Mouse (Mus musculus): Measurements from ENCODE around the gene Ppm1k. TPM values are rescaled to one million over a fixed set of nuclear protein-coding genes. Genes with fewer than 3 reads are reported as not detected.
"Not testable (repeated sequence)": the region's sequence is repeated elsewhere in the genome, so short reads cannot be mapped to it uniquely, and the experiment has no call there.

Ppm1k gene
- 10 to 100 TPM in 1 of 2 experiments, 1 to 10 TPM in 1; 8.9 to 12.1 TPM for total RNA-seq (2021)
- long read RNA-seq, experiment 1, full-length matches to known transcripts, result 1 of 1 reads
- long read RNA-seq, experiment 1, partial matches to known transcripts, result 0 of 1 reads
- long read RNA-seq, experiment 1, other reads (novel, unspliced or antisense), result 0 of 1 reads
- long read RNA-seq, experiment 2, full-length matches to known transcripts, result 2 of 4 reads
- long read RNA-seq, experiment 2, partial matches to known transcripts, result 1 of 4 reads
- long read RNA-seq, experiment 2, other reads (novel, unspliced or antisense), result 1 of 4 reads

DNA sequence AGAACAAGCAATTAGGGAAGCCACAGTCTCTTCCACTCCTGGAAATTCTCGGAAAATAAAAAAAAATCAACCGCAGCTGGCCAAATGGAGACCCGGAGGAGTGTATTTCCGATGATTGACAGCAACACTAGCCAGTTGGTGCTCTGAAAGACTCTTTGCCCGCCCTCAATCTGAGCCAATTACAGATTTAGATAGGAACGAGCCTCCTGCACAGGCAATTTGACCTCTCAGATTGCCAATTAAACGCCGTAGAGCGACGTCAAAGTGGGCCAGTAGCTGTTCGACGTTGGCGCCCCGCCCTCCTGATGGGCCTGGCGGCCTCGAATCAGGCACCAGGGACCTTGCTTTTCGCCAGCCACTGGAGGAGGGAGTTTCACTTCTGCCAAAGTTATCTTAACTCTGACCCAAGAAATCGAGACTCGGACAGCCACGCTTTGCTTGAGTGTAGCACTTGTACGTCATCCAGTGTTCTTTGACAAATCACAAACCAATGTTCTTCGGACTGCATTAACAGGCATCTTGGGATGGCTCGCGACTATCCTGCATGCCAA lies at the start of gene Ppm1k:
TSS of gene Ppm1k (minus strand) at position 83 of the 551 bp plus-strand sequence.
- intact Hi-C loops (cut with DNase I; ENCODE audit: low total_unique reads), result no loop called here
- peak; percentile 99 for DNase-seq

DNA sequence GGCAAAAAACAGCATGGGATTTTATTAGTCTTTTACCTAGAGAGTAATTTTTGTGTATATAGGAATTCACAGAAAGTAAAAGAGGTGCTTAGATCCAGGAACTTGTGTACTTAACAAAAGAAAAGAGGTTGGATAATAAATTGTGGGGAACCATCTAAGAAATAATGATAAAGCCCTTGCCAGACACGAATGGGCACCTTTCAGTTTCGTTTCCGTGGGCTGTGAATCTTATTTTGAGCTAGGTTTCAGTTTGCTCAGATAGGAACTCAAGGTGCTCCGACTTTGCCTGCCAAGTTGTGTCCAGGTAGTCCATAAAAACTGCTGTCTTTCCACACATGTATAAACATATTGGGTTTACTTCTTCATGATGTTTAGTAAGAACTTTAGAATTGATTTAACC lies 47.1 kb upstream of the Ppm1k start:
- intact Hi-C loops (cut with DNase I; ENCODE audit: low total_unique reads), result no loop called here
- DNase-seq, result no peak

DNA sequence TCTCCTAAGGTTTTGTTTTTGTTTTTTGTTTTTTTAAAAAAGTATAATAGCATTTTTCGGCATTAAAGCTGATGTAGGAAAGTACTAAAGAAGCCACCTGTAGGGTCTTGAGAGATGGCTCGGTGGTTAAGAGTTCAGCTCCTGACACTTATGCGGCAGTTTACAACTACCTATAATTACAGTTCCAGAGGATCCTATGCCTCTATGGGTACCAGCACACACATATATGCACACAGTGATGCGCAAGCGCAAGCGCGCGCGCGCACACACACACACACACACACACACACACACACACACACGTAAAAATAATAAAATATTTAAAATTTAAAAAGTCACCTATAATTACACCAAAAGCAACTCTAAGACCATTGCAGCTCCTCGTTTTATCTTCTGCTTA lies 46.3 kb upstream of the Ppm1k start:
- DNase-seq, result no peak
- intact Hi-C loops (cut with DNase I; ENCODE audit: low total_unique reads), result no loop called here

DNA sequence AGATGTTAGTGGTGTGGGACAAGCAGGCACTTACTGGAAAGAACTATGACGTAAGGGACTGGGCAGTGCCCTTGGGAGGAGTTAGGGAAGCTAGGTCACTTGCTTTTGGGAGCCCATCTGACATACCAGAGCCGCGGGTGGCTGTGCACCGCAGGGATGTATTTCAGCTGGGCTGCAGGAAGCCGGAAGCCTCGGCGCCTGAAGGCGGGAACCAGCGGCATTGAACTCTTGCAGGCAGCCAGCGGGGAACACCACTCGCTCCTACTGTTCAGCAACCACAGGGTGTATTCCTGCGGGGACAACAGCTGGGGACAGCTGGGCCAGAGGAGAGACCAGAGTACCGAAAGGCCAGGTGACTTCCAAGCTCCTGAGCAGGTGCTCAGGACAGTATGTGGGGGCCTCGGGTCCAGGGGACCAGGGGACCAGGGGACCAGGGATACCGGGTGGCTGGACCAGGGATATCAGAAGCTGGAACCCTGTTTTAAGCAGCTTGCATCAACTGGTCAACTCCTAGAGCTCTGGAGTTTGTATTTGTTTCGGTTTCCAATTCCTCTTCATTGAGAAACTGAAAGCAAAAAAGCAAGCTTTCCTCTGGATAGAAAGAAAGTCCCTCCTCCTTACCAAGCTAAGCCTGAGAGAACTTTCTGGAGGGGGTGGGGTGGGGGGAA lies 45.7 kb upstream of the Ppm1k start, which contains the start of gene Herc6:
TSS of gene Herc6 (plus strand) at position 120 of the 668 bp plus-strand sequence.
- intact Hi-C loops (cut with DNase I; ENCODE audit: low total_unique reads), result no loop called here

DNA sequence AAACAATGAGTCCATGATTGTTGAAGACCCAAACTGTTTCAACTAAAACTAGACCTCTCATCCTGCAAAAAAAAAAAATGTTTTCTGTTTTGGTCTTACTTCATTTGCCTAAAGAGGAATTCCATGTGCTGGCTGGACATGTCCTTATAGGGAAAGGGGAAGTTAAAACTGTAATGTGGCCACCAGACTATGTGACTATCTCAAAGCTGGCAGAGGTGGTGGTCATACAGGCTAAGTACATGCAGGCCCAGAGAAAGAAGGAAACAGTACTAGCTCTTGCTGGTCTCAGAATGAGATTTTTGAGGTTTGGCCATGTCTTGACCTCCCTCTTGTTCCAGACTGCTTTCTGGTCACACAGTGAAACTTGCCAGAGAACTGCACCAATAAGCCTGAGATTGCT lies 36.3 kb upstream of the Ppm1k start:
- intact Hi-C loops (cut with DNase I; ENCODE audit: low total_unique reads), result loop anchor here (10.0 kb wide), 1 partner anchor 757 kb away; no protein-coding TSS in a partner anchor

More for the DNA sequence above, 45.7 kb upstream of the Ppm1k start, which contains the start of gene Herc6:
- DNase-seq, result peak; percentile 59

DNA sequence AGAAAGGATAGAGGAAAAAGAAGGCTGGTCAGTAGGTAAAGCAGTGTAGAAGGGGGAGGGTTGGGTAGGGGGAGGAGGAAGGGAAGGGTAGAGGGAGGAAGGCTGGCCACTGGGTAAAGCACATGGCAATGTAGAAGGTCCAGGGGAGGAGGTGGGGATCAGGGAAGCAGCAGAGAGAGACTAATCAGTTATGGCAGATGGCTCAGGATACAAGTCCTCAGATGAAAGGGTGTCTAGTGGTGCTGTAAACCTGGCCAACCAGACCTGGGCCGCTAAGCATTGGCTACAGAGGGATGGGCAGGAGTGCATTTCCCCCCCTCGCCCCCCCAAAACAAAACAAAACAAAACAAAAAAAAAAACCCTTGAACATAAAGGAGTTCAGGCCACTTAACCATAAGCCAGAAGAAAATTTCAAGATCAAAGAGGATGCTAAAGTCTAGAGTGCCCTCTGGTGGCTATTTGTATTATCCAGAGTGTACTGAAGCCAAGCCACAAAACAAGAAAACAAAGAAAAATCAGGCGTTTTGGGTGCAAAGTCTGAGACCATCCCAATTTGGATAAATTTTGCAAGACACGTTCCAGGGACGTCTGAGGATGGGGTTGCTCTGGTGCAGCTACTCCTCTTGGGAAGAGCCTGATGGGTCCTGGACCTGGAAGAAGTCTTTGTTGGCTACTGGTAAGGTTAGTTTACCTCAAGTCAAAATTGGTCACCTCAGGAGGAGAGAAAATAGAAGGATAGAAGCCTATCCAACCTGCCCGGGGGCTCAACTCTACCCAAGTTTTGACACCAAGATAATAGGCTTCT lies 35.1 kb upstream of the Ppm1k start:
- intact Hi-C loops (cut with DNase I; ENCODE audit: low total_unique reads), result loop anchor here (10.0 kb wide), 1 partner anchor 756 kb away; no protein-coding TSS in a partner anchor
- no peak for DNase-seq

More for the DNA sequence above, 36.3 kb upstream of the Ppm1k start:
- DNase-seq, result no peak

DNA sequence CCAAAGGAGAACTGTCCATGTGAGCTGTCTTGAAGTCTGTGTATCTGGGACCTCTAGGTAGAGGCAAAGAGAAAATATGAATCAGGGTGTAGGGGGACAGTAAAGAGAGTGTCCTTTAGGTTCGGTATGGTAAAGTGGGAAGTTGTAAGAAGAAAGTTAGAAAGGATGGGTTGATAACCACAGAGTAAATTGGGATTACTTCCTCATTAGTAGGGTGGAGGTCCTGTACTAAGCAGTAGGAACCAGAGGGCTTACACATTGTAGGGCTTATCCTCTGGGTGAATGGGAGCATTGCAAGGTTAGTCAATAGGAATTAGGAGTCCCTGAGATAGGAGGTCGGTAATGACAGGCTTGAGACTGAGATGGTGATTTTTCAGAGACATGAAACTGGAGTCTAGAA lies 32.4 kb upstream of the Ppm1k start:
- no peak for DNase-seq
- intact Hi-C loops (cut with DNase I; ENCODE audit: low total_unique reads), result loop anchor here (5.0 kb wide), 1 partner anchor 135 kb away; no protein-coding TSS in a partner anchor

DNA sequence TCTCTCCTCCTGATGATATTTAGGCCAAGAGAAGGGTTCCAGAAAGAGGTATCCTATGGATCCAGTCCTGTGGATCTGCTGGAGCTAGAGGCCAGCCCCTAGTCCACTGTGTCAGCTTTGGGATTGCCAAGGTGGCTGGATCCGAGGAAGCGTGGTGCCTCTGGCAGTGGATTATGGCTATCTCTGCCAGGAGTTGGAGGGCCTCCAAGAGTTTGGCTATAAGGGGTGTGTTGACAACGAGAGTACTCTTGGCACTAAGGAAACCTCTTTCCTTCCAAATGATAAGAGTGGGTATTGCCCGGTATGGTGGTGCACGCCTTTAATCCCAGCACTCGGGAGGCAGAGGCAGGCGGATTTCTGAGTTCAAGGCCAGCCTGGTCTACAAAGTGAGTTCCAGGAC lies 30.2 kb upstream of the Ppm1k start:
- intact Hi-C loops (cut with DNase I; ENCODE audit: low total_unique reads), result loop anchor here (5.0 kb wide), 1 partner anchor 133 kb away; no protein-coding TSS in a partner anchor
- DNase-seq, result no peak

DNA sequence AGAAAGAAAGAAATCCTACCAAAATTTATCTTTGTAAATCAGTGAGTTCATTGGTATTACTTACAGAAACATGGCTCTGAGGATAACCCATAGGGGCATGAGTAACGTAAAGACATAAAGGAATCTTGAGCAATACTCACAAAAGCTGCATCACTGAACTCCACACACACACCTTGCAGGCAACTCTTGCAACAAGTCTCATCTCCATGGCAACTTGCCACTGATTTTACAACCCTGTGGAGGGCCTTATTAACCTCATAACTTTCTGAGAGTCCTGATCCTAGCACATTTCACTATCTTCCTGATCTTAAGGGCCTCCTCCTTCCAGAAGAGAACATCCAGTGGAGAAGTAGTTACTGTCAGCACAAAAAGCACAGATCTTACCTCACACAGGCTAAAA lies 28.2 kb upstream of the Ppm1k start:
- DNase-seq, result no peak
- intact Hi-C loops (cut with DNase I; ENCODE audit: low total_unique reads), result no loop called here

DNA sequence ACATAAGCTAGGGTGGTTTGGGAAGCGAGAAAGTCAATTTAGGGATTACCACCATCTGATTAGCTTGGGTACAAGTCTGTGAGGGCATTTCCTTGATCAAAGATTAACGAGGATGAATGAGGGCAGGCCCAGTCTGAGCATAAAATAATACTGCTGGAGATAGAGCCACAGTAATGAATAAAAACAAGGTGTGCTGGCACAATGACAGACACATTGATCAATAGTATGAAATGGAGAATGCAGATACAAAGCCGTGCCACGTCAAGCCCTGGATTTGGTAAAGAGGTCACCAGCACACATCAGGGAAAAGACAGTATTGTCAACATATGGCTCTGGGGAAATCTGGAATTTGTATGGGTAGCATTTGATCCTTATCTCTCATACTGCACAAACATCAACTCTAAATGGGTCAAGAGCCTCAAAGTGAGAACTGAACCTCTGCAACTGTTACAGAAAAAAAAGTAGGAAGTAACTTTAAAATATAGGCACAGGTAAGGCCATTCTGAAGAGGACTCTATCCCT lies 22.6 kb upstream of the Ppm1k start:
- intact Hi-C loops (cut with DNase I; ENCODE audit: low total_unique reads), result no loop called here
- no peak for DNase-seq

DNA sequence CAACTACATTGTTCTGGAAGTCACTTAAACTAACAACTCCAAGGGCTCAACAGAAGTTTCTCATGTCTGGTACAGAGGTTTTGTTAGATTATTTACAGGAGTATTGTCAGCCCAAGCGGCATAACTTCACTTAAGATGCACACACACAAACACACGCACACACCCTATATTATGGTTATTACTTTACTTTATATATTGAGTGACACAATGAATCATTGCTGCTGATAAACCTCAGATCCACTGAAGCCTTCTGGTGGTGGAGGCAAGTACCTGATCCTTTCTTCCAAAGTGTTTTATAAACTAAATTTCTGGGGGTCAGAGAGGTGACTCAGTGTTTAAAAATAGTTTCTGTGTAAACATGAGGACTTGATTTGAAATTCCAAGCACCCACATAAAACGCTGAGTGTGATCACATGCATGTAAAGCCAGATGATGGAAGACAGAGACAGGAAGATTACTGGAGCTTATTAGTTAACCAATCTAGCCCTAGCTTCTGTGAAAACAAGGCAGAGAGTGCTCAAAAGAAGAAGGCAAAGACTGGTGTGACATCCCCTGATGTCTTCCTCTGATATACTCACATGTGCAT lies 16.0 kb upstream of the Ppm1k start:
- intact Hi-C loops (cut with DNase I; ENCODE audit: low total_unique reads), result no loop called here

DNA sequence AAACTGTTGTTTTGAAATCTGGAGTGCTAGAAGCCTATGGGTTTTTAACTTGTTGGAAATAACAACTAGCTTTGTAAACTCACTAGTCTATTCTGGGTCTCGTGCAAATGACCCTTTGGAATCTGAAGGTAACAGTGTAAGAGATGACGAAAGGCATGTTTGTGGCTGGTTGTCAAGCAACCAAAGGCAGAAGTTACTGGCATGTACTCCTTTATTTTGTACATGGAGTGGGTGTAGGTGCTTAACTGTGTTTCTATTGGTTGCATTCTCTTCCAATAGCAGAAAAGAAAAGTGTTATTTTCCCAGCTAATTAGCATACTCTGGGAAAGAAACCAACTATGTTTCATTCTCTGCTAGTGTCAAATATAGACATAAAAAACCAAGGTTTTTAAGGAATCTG lies 9.6 kb upstream of the Ppm1k start:
- DNase-seq, result no peak
- intact Hi-C loops (cut with DNase I; ENCODE audit: low total_unique reads), result no loop called here

More for the DNA sequence above, 16.0 kb upstream of the Ppm1k start:
- DNase-seq, result no peak

DNA sequence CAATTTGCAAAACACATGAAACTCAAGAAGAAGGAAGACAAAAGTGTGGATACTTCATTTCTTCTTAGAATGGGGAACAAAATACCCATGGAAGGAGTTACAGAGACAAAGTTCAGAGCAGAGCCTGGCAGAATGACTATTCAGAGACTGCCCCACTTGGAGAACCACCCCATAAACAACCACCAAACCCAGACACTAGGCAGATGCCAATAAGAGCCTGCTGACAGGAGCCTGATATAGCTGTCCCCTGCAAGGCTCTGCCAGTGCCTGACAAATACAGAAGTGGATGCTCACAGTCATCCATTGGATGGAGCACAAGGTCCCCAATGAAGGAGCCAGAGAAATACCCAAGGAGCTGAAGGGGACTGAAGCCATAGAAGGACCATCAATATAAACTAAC lies 8.3 kb upstream of the Ppm1k start:
- intact Hi-C loops (cut with DNase I; ENCODE audit: low total_unique reads), result not testable (repeated sequence)

DNA sequence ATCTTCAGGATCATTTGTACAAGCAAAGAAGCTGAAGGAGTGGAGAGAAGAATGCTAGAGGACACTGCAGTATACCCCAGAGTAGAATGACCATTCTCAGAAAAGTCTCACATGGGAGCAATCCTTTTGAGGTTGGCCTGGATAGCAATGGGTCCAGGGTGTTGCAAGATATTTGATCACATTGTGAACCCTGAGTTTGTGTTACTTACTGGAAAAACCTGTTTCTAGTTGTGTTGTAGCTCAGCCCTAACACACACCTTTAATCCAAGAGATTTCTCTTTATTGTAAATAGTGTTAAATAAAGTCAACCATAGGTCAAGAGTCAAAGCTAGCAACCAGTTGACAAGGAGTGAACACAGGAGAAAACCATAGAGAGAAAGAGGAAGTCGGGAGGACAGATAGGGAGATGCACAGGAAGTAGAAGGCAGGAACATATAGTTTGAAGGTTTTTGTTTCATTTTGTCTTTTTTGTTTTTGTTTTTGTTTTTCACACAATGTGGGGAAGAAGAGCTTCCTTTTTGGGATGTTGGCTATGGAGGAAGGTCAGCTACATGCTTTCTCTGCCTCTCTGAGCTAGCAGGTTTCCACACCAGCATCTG lies 6.6 kb upstream of the Ppm1k start:
- intact Hi-C loops (cut with DNase I; ENCODE audit: low total_unique reads), result no loop called here
- DNase-seq, result no peak

More for the DNA sequence above, 8.3 kb upstream of the Ppm1k start:
- not testable (repeated sequence) for DNase-seq

DNA sequence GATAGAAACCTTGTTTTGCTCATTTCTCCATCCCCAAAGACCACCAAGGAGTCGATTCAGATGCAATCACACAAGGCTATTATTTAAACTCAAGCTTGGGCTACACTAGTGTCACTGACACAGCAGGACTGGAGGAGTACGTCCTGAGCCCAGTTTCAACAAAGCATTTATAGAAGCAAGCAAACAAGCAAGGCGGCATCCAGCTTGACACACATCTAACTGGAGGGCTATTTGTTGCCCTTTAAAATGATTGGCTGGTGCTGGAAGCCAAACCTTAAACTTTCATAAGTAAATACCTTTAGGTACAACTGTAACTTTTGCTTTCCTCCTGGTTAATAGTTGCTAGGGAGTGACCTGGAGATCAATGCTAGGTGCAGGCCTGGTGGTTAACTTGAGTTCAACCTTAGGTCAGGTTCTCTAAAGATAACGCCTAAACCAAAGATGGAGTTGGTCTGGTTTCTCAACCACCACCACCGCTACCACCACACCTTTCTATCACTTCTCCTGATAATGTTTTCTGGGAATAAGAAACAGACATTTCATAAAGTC lies 5.8 kb upstream of the Ppm1k start:
- intact Hi-C loops (cut with DNase I; ENCODE audit: low total_unique reads), result no loop called here
- DNase-seq, result no peak

DNA sequence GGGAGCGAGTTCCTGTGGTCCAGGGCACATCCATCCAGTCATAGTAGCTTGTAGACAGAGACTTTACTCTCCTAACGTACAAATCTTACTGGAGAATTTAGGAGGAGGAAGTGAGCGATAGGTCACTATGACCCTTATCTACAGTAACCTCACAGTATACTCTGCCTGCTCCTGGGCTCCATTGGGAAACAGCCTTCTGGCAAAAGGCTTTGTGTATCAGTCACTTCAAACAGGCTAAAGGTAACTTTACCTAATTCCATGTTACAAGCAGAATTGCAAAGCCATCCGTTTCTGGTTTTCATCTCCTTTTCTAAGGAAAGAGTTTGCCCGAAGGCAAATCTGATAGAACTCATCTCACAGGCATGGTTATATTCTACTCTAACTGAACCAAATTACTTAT lies 2.6 kb upstream of the Ppm1k start:
- DNase-seq, result no peak
- intact Hi-C loops (cut with DNase I; ENCODE audit: low total_unique reads), result no loop called here

DNA sequence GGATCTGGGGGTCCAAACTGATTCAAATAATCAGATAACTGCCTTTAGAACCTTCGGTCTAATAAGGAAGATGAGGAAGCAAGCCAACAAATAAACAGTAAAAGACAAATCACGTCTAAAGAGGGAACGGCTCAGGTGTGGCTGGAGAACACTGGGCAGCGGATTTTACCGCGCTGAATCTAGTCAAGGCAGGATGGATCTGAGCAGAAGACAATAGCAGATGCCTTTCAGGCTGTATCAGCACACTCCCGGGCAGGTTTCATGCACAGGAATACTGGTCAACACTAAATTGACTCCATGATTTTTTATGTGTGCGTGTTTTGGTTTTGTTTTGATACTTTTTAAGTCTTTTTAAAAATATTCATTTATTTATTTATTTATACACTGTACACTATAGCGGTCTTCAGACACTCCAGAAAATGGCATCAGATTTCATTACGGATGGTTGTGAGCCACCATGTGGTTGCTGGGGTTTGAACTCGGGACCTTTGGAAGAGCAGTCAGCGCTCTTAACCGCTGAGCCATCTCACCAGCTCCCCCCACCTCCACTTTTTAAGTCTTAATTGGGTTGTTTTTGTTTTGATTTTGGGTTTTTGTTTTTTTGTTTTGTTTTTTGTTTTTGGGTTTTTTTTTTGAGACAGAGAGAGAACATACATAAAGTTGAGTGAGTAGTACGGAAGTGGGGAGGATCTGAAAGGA lies 852 bp upstream of the Ppm1k start:
- no peak for DNase-seq
- intact Hi-C loops (cut with DNase I; ENCODE audit: low total_unique reads), result no loop called here
